Mouse (Mus musculus) urinary bladder, postnatal 25 days (tissue): ENCODE results near the gene Med29.

Experiments
- DNase-seq: peaks from one replicate; pipeline ENCODE4 v3.0.0; 2022; ENCODE audit warnings: low spot score

Med29 gene

DNA sequence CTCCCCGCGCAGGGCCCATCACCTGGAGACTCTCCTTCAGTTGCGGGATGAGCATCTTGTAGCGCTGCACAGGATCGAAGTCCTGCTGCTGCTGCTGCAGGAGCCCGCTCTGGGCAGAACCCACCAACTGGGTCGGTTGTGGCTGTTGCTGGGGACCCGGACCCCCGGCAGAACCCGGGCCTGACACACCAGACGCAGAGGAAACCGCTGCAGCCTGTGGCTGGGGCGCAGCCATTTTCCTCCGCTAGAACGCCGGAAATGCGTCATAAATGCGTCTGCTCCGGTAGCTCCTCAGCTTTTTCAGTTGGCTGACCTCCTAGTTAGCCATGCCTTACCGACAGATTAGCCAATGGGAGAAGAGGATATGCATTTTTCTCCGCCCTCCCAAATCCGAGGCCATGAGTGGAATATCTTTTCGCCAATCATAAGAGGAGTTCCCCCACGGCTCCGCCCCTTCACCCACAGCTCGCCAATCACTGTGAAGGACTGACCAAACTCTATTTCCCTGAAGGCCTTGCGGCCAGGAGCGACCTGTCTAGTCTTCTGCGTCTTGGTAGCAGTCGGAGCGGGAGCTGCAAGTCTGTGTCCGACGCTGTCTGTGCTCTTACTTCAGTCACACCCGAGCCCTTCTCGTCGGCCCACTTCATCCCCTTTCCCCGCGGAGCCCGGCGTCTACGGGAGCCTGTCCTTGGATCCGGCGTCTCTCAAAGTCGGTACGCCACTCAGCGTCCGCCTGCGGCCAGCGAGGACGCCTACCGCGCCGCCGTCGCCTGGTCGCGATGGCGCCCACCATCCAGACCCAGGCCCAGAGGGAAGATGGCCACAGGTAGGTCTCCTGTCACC, at the start of gene Med29, which contains the start of gene Paf1:
TSS of gene Med29 (minus strand) at position 280 of the 843 bp plus-strand sequence.
TSS of gene Paf1 (plus strand) at position 523 of the 843 bp plus-strand sequence.
- DNase-seq, result peak; percentile 83

DNA sequence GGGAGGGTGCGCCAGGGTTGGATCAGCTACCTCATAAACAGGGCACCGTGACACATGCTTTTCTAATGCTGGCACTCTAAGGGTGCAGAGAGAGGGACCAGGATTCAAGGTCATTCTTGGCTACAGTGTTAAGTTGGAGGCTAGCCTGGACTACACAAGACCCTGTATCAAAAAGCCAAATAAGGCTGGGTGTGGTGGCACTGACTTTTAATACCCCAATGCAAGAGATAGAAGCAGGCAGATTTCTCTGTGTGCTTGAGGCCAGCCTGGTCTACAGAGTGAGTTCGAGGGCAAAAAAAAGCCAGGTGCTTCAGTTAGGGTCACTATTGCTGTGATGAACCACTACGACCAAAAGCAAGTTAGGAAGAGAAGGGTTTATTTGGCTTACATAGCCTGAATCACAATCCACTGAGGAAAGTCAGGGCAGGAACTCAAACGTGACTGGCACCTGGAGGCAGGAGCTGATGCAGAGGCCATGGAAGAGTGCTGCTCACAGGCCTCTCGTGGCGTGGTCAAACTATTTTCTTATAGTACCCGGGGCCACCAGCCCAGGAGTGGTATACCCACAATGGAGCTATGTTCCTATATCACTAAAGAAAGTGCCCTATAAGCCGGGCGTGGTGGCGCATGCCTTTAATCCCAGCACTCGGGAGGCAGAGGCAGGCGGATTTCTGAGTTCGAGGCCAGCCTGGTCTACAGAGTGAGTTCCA, 49.4 kb upstream of the Med29 start:
- DNase-seq, result no peak

GRCm38 (mm10) chr7:28440739-28441138, 48.2 kb upstream of the Med29 start:
- DNase-seq, result no peak

DNA sequence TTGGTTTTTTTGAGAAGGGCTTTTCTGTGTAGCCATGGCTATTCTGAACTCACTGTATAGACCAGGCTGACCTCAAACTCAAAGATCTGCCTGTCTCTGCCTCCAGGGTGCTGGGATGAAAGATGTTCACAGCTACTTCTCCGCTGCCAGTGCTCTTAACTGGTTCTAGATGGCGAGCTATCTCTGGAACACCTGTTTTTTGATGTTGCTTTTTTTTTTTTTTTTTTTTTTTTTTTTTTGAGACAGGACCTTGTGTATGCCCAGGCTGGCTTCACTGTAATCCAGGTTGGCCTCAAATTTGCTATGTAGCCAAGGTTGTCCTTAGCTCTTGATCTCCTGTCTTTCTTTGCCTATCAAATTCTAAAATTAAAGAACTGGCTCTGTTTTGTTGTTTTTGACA, 46.3 kb upstream of the Med29 start:
- no peak for DNase-seq

GRCm38 (mm10) chr7:28437964-28438363, 45.5 kb upstream of the Med29 start:
- no peak for DNase-seq

DNA sequence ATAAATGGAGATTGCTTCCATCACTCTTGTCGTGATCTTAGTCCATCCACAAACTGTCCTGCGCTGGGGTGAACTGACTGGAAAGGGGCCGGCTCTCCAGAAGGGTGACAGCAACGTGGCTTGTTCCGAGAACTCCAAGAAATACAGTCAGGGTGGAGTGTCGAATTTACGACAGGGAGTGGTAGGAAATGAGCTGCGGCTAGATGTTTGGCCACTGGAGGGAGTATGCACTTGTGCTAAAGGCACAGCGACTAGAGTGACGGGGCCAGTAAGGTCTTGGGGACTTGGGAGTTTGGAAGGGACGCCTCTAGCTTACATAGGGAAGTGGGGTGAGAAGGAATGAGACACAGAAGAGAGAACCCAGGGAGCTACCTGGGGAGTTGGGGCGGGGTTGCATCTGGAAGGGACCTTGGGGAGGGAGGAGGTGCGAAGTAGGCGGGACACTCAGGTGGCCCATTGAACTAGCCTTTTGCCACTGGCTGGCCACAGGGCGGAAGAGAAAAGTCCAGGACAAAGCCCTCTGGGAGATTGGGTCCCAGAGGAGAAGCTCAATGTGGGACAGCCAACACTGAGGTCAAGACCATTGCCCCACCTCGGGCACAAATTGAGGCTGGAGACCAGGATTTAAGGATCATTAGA, 44.5 kb upstream of the Med29 start, which contains the start of gene Gmfg:
TSS of gene Gmfg (plus strand) at position 516 of the 639 bp plus-strand sequence.
- DNase-seq, result peak; percentile 59

GRCm38 (mm10) chr7:28436271-28436904, 43.9 kb upstream of the Med29 start:
- peak; percentile 99 for DNase-seq

- no peak for DNase-seq
These were observed 43.3 kb upstream of the Med29 start for GRCm38 (mm10) chr7:28435660-28436259.

- no peak for DNase-seq
These were observed 39.7 kb upstream of the Med29 start for GRCm38 (mm10) chr7:28432252-28432651.

DNA sequence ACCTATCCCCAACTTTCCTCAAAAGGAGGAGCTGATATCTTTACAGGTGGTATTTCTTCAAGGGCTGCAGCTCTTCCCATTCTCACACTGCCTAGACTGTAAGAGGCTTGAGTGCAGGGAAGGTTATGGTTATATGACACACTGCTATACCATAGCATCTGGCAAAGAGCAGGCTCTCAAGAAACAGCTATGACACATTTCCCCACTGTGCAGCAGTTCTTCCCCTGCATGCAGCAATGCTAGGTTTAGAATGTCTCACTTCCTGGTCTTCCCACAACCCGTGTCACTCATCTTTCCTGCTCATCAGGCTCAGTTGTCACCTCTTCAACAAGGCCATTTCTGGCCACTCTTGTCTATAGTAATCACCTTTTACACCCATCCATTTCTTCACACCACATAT, 38.0 kb upstream of the Med29 start:
- DNase-seq, result no peak

- DNase-seq, result no peak
These were observed 35.2 kb upstream of the Med29 start for GRCm38 (mm10) chr7:28427738-28428137.

DNA sequence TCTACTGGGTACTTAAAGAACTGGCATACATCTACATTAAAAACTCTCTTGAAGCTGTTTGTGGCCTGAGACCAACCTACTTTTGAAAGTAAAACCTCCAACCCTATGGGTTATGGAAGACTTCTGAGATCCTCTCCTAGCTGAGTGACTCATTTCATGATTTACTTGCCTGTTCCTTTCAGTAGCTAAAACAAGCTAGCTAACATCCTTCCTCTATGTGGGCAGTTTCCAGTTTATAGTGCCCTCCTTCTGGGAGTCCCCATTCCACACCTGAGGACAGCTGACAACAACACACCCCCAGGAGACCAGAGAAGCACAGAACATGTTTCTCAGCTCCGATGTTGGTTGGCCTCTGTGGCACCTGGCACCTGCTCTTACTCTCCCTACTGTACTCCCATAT, 30.5 kb upstream of the Med29 start:
- DNase-seq, result no peak

DNA sequence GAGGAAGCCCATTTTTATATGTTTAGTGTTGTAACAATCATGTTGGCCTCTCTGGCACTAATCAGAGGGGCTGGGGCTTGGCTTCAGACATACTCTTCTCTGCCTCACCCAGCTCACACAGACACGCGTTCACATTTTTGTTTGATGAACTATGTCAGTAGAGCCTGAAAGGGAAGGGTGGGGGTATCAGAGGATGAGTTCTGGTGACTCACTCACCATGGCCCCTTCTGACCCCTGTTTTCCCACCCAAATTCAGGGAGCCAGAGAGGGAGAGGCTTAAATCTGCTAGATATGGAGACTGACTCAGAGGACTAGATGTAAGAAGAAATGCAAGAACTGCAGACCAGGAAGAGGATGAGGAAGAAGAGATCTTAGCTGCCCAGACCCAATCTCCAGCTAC, 26.9 kb upstream of the Med29 start:
- no peak for DNase-seq

DNA sequence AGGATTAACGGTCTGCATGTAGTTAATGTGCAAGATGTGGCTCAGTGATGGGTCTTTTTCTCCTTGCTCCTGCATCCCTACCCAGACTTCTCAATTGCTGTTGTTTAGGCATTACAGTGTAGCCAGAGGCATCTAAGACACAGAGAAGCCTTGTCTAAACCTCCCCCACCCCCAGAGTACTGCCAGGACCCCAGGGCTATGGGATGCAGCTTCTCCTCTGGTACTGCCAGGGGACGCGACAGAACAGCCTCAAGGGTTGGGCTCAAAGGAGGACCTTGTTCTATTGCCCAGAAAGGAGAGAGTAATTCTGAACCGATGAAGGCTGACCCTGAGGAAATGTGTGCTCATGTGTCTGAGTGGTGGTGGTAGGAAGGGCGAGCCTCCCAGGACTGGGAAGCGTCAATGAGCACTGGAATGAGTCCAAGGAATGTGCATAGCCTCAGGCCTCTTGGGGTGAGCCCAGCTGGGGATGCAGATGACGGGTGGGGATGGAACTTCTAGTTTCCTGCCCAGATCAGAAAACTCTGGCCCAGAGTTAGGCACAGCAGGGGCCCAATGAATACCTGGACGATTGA, 25.7 kb upstream of the Med29 start:
- peak; percentile 40 for DNase-seq

DNA sequence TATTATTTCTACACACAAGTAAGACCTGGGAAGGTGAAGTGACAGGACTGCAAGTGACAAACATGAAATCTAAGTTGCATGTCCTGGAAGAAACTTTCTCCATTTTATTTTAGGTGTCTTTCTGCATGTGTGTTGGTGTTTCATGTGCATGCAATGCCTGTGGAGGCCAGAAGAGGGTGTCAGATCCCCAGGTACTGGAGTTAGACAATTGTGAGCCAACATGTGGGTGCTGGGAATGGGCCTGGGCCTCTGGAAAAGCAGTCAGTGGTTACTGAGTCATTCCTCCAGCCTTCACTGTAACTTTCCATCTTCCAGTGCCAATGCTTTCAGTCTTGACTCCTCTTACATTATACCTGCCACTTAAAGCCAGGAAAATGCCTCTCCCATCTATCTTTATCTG, 24.9 kb upstream of the Med29 start:
- DNase-seq, result no peak

DNA sequence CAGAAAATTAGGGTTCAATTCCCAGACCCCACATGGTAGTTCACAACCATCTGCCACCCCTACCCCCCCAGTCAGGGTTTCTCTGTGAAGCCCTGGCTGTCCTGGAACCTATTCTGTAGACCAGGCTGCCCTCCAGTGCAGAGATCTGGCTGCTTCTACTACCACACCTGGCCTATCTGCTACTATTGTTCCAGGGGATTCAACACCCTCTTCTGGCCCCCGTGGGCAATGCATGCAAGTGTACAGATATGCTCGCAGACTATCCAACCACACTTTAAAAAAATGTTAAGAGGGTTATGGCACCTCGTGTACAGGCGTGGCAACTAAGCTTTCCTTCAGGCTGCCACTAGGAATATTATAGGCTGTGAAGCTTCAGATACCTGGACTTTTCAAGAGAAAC, 20.3 kb upstream of the Med29 start:
- DNase-seq, result no peak

- peak; percentile 41 for DNase-seq
These were observed 18.4 kb upstream of the Med29 start for GRCm38 (mm10) chr7:28410841-28411475.

DNA sequence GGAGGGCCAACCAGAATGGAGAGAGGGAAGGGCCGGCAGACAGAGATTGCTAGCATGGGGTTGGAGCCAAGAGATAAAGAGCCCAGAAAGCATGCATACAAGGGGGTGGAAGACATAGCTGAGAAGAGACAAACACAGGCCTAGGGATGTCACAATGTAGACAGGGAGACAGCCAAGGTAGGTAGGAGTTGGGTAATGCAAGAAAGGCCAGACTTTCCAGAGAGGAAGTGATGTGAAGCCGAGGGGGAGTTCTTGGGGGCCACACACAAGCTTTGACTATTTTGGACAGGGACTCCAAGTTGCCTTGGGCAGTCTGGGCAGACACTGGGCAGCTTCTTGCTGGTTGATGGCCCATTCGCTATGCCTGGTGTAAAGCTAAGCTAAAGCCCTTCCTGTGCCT, 9.4 kb upstream of the Med29 start:
- no peak for DNase-seq

DNA sequence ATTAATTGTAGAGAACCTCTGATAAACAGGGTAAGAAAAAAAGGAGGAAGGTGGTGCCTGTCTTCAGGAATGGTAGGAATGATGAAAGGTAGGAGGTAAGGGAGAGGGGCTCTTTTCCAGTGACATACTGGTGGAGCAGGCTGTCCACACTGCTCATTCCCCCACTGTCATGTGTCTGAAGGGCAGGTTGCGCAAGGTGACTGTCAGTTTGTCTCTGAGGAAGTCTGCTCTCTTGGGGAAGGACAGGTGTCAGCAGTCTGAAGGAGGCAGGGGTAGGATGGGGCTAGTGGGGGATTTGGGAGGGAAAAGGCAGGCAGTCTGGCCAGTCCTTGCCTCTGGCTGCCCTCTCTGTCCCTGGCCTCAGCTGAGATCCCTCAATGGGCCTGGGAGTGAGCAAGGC, 8.5 kb upstream of the Med29 start:
- DNase-seq, result no peak

GRCm38 (mm10) chr7:28398696-28399340, 6.3 kb upstream of the Med29 start:
- DNase-seq, result no peak
